Mouse (Mus musculus) mature B cell (primary cell): Measurements from ENCODE around the gene Zfp467.

ENCODE experiments used
- in situ Hi-C: fragments of 300-500 bp; cut with MboI; formaldehyde crosslinking; loops from 2 replicates; pipeline ENCODE4 v1.14.3; 2019

Zfp467 gene

DNA sequence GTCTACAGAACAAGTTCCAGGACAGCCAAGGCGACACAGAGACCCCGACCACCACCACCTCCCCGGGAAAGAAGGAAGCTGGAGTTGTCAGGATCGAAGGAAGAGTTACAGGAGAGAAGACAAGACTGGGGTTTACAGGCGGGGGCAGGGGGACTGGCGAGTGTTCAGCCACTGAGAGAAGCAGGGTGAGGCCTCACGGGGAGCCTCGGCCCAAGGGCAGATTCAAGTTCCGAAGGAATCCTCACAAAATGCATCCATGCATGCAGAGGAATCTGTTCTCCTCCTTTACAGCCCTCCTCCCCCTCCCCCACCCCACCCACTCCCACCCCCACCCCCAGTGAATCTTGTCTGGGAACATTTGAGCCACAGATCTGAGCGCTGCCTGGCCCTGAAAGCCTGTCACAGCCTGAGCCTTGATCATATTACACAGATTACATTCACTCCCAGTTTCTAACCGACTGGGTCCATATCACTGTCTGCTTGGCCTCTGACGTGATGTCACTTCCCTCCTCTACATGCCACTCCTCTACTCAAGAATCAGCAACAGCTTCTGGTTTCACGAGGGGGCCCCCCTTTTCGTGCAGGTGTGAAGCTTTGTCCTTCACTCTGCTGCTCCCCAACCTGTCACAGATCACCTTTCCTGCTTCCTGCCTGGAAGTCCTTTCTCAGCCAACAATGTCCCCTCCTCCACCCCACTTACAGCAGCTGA is 5.2 kb downstream of the Zfp467 start:
- in situ Hi-C loops, result no loop called here

- in situ Hi-C loops, result no loop called here
These were observed 6.0 kb downstream of the Zfp467 start for GRCm38 (mm10) chr6:48439654-48440053.

DNA sequence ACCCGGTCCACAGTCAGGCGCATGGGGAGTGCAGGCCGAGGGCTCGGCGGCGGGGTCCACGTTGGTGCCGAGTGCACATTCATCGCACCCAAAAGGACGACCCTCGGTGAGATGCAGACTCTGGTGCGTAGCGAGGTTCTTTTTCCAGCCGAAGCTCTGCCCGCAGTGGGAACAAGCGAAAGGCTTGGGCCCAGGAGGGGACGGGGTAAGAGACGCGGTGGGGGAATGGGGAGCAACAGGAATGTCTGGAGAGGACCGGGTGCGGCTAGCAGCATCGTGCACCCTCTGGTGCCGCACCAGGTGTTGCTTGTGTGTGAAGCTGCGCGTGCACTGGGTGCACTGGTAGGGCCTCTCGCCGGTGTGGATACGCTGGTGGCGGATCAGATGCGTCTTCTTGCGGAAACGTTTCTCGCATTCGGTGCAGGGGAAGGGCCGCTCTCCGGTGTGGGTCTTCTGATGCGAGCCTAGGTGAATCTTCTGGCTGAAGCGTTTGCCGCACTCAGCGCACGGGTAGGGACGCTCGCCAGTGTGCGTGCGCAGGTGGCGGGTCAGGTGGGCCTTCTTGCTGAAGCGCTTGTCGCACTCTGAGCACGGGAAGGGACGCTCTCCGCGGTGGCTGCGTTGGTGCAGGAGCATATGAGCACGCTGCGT is 7.0 kb downstream of the Zfp467 start:
- in situ Hi-C loops, result no loop called here

DNA sequence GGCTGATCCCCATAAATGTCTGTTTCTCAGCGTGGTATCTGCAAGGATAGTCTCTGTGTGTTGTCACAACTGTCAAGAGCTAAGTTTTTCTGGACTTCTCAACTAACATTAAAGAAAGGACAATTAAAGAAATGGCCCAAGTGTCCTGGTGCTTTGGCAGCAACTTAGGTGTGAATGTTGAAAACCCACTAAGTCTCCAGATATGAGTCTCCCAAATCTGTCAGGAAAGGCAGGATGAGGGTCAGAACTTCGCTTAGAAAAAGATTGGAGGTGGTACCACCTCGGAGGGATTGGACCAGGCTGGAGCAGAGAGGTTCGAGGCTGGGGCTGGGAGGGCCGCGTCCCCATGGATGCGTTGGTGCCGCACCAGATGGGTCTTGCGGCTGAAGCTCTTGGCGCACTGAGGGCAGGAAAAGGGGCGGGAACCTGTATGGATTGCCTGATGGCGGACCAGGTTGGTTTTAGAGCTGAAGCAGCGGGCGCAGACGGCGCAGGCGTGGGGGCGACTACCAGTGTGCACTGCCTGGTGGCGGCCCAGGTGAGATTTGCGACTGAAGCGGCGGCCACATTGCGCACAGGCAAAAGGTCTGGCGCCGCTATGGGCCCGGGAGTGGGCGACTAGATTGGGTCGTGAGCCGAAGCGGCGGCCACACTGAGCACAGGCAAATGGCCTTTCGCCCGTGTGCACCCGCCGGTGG is 7.8 kb downstream of the Zfp467 start:
- in situ Hi-C loops, result no loop called here

- in situ Hi-C loops, result no loop called here
These were observed 9.8 kb downstream of the Zfp467 start for GRCm38 (mm10) chr6:48435706-48436349.

- in situ Hi-C loops, result no loop called here
These were observed 10.5 kb downstream of the Zfp467 start for GRCm38 (mm10) chr6:48435111-48435510.

- in situ Hi-C loops, result no loop called here
These were observed 11.0 kb downstream of the Zfp467 start for GRCm38 (mm10) chr6:48434651-48435050.

DNA sequence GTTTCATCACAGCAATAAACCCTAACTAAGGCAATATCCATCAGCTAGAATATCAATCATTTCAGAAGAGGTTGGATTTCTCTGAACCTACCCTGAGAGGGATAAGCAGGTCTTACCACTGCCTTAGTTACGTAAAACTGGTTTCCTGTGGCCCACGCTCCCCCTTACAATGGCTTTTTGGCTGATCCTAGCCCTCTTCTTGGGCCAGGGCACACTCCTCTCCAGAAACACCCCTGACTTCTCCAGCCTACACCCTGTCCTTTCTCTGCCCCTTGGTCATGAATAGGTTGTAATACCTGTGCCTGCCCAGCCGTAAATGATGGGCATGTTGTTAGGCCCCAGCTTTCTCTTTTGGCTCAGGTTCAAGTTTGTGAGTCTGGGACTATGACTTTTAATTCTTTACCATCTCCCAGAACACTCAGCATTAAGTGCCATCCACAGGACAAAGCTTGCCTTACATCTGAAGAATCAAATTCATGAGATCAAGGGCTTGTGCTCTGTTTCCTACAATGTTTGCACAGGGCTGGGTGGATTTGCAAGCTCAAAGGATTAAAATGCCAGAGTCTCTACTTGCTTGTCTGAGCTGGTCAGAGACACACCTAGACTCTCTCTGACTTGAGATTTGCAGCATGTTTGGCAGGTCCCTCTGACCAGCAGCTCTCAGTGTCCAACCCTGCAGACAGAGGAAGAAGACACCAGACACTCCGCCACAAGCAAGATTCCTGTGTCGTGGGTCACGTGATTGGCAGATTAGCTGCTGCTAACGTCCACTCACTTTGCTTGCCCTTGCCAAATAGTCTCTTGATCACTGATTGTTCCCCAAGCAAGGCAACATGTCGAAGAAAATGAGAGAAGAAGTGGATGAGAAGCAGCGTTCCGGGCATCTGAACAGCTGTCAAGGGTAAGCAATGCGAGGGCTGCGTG is 12.5 kb downstream of the Zfp467 start:
- in situ Hi-C loops, result no loop called here

DNA sequence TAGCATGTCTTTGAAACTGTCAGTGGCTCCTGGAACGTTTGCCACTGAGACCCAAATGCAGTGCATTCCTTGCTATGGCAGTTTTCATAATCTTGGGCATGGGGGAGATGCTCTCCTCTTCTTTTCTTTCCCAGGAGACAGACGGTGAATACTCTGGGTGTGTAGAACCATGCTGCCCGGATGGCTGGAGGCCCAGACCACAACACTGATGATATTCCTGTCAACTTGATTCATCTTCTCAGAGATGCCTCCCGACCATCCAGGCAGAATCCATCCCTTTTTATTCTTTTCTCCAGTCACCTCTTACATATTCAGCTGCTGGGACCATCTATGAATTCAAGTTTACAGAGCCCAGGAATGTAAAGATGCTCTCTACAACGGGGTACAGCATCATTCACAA is 14.9 kb downstream of the Zfp467 start:
- in situ Hi-C loops, result no loop called here

DNA sequence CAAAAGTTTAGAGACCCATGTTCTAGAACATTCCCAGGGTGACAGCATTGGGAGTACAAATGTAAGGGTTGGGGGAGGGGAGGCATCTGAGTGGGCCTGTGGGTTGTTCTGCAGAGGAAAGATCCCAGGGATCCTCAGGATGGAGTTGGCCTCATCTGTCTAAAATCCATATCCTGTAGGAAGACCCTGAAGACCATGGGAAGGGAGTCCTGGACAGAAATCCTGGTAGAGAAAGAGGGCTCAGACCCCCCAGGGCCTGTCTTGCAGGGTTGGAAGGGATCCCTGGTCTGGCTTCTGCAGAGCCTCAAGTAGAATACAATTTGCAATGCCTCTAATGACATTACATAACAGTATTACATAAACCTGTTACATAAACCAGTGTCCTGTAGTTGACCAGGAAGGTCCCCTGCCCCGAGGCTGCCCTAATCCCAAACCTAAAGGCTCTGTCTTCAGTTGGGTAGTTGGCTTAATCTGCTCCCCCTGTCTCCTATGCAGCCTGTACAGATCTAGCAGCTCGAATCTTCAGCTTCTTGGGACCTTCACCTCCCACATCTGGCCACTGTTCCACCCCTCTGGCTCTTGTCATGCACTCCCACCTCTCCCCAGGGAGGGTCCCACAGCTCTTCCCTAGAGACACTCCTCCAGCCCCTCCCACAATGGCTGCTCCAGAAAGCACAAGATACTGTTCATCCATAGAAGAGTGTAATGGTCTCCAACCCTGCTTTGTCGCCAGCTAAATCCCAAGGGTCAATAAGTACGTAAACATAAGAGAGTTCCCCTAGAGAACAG is 16.7 kb downstream of the Zfp467 start:
- in situ Hi-C loops, result no loop called here

- in situ Hi-C loops, result no loop called here
These were observed 18.7 kb downstream of the Zfp467 start for GRCm38 (mm10) chr6:48426956-48427355.

- in situ Hi-C loops, result no loop called here
These were observed 21.6 kb downstream of the Zfp467 start for GRCm38 (mm10) chr6:48424074-48424473.

DNA sequence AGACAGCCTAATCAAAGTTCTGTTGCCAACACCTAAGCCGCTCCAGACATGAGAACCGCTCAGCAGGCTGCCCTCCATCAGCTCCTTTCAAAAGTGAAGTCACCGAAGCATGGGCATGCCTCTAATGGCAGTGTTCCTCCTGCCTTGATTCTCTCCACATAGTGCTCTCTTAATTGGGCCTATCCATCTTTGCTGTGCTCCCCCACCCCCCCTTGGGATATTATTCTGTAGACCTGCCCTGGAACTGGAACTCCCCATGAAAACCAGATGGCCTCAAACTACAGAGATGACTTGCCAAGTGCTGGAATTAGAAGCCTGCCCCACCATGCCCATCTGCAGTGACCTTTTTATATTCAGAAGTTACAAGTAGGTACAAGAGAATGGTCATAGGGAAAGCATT is 22.3 kb downstream of the Zfp467 start:
- in situ Hi-C loops, result no loop called here

GRCm38 (mm10) chr6:48420647-48421046 is 25.0 kb downstream of the Zfp467 start:
- in situ Hi-C loops, result no loop called here

DNA sequence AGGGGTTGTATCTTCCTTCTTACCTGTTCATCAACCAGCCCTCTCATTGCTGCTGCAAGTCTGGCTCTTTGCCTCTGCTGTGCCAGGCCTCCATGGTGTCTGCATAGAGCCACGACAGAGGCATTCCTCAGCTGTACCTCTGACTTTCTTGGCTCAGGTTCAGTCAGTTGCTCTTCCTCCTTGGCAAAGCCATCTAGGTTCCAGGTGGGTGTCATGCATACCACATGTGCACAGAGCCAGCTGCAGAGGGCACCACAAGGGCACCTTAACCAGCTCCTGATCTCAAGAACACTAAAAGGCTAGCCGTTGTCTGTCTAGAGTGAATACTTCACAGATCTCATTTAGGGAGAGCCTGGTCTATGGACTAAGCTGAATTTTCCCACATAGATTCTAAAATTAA is 29.1 kb downstream of the Zfp467 start:
- in situ Hi-C loops, result no loop called here

DNA sequence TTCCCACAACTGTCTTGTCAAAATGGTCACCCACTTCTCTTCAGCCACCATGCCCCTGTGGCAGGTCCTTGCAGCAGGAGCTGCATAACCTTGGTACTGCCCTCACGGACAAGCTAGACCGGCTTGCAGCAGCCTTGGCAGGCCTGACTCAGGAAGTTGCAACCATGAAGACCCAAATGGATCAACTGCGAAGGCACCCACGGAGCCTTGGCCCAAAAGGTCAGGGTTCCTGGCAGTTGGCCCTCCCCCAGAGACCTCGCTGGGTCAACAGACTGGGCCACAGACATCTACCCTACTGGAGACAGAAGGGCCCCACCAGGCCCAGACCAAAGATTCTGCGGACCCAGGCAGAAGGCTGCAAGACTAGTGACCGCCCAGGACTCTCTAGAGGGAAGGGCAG is 30.0 kb downstream of the Zfp467 start:
- in situ Hi-C loops, result no loop called here

- in situ Hi-C loops, result no loop called here
These were observed 30.7 kb downstream of the Zfp467 start for GRCm38 (mm10) chr6:48414886-48415285.

DNA sequence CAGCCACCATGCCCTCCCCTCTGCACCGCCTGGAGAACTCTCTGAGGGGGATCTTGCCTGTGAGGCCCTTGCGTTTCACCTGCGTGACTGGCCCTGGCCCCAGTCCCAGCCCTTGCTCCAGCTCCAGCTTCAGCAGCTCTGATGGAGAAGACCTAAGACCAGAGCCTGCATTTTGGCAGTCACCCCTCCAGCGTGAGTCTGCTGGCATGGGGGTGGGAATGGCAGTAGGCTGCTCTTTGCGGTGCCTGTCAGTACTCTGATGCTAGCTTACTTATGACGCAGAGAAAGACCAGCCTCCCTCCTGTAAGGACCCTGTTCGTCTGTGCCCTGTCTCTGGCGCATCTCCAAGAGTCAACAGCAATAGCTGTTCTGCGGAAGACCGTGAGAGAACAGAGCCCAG is 32.5 kb downstream of the Zfp467 start:
- in situ Hi-C loops, result no loop called here

GRCm38 (mm10) chr6:48412662-48413061 is 33.0 kb downstream of the Zfp467 start:
- in situ Hi-C loops, result no loop called here

- in situ Hi-C loops, result no loop called here
These were observed 33.5 kb downstream of the Zfp467 start for GRCm38 (mm10) chr6:48412147-48412546.
